Mouse (Mus musculus): ENCODE measurements around the gene Syt9. TPM values are rescaled to one million over a fixed set of nuclear protein-coding genes. Genes with fewer than 3 reads are reported as not detected.

Gene Syt9
- polyA plus RNA-seq (2011; ENCODE audit: insufficient read depth, insufficient read length, low read depth, missing spikeins): 20.6 and 22.3 TPM in 2 replicates

GRCm38 (mm10) chr7:107370232-107371125 lies at the start of gene Syt9:
TSS of gene Syt9 (plus strand) at chr7:107370728.
- no peak for TF ChIP-seq CTCF (IDR thresholded peaks at IDR 0.05; ENCODE audit: low read depth, low read length)
- no peak for TF ChIP-seq EP300 (IDR thresholded peaks at IDR 0.05; ENCODE audit: insufficient read depth, low read depth, low read length)
- peak; percentile 26 for TF ChIP-seq POLR2A (IDR thresholded peaks at IDR 0.05; ENCODE audit: insufficient read depth, low read length)
- H3K36me3 ChIP-seq (ENCODE audit: control insufficient read depth, insufficient read depth, low read length, poor library complexity, severe bottlenecking): no peaks in the 10 kb centered on the region
- H3K9ac ChIP-seq (ENCODE audit: low read depth, poor library complexity, severe bottlenecking): peak within 1 kb of the TSS; percentile 94
- H3K27ac ChIP-seq (ENCODE audit: insufficient read depth, low read length): no peak within 1 kb of the TSS; the same call in 1 of the 2 replicates
- H3K4me1 ChIP-seq (ENCODE audit: control insufficient read depth, insufficient read depth, low read length): no peaks in the 10 kb centered on the region
- H3K27me3 ChIP-seq (ENCODE audit: control insufficient read depth, insufficient read depth, low read length, poor library complexity, severe bottlenecking): no peaks in the 10 kb centered on the region
- H3K9me3 ChIP-seq (replicated peaks; ENCODE audit: control insufficient read depth, insufficient read depth, low read length, poor library complexity, severe bottlenecking): no peaks in the 10 kb centered on the region
- H3K4me3 ChIP-seq (ENCODE audit: low read depth, low read length): peak within 1 kb of the TSS; percentile 98

DNA sequence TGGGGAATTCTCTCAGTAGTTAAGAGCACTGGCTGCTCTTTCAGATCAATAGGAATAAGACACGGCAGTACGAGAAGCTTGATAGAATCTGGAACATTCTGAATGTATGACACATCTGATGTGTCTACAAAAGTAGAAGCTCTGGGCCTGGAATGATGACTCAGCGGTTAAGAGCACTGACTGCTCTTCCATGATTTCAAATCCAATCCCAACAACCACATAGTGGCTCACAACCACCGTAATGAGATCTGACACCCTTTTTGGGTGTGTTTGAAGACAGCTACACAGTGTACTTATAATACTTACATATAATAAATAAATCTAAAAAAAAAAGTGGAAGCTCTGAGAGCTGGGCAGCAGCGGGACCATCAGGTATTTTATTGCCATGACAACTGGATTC lies 31.5 kb upstream of the Syt9 start:
- H3K9ac ChIP-seq (ENCODE audit: low read depth, poor library complexity, severe bottlenecking): no peak overlapping the region
- no peak overlapping the region for H3K4me3 ChIP-seq (ENCODE audit: low read depth, low read length)
- H3K36me3 ChIP-seq (ENCODE audit: control insufficient read depth, insufficient read depth, low read length, poor library complexity, severe bottlenecking): peaks cover 5% of the 10 kb centered on the region
- H3K27me3 ChIP-seq (ENCODE audit: control insufficient read depth, insufficient read depth, low read length, poor library complexity, severe bottlenecking): no peaks in the 10 kb centered on the region
- H3K27ac ChIP-seq (ENCODE audit: insufficient read depth, low read length): peak overlapping the region; percentile 99
- peaks cover 1% of the 10 kb centered on the region for H3K4me1 ChIP-seq (ENCODE audit: control insufficient read depth, insufficient read depth, low read length)
- TF ChIP-seq CTCF (IDR thresholded peaks at IDR 0.05; ENCODE audit: low read depth, low read length) (no peak), EP300 (IDR thresholded peaks at IDR 0.05; ENCODE audit: insufficient read depth, low read depth, low read length) (no peak), POLR2A (IDR thresholded peaks at IDR 0.05; ENCODE audit: insufficient read depth, low read length) (no peak)
- H3K9me3 ChIP-seq (replicated peaks; ENCODE audit: control insufficient read depth, insufficient read depth, low read length, poor library complexity, severe bottlenecking): peaks cover 41% of the 10 kb centered on the region

GRCm38 (mm10) chr7:107339560-107340057 lies 30.9 kb upstream of the Syt9 start:
- Histone ChIP-seq H3K27ac (ENCODE audit: insufficient read depth, low read length) (peak overlapping the region; percentile 99), H3K36me3 (ENCODE audit: control insufficient read depth, insufficient read depth, low read length, poor library complexity, severe bottlenecking) (peaks cover 5% of the 10 kb centered on the region), H3K9me3 (replicated peaks; ENCODE audit: control insufficient read depth, insufficient read depth, low read length, poor library complexity, severe bottlenecking) (peaks cover 41% of the 10 kb centered on the region), H3K27me3 (ENCODE audit: control insufficient read depth, insufficient read depth, low read length, poor library complexity, severe bottlenecking) (no peaks in the 10 kb centered on the region), H3K4me1 (ENCODE audit: control insufficient read depth, insufficient read depth, low read length) (peaks cover 1% of the 10 kb centered on the region), H3K4me3 (ENCODE audit: low read depth, low read length) (no peak overlapping the region), H3K9ac (ENCODE audit: low read depth, poor library complexity, severe bottlenecking) (no peak overlapping the region)
- TF ChIP-seq POLR2A (IDR thresholded peaks at IDR 0.05; ENCODE audit: insufficient read depth, low read length): no peak
- TF ChIP-seq EP300 (IDR thresholded peaks at IDR 0.05; ENCODE audit: insufficient read depth, low read depth, low read length): peak; percentile 98

DNA sequence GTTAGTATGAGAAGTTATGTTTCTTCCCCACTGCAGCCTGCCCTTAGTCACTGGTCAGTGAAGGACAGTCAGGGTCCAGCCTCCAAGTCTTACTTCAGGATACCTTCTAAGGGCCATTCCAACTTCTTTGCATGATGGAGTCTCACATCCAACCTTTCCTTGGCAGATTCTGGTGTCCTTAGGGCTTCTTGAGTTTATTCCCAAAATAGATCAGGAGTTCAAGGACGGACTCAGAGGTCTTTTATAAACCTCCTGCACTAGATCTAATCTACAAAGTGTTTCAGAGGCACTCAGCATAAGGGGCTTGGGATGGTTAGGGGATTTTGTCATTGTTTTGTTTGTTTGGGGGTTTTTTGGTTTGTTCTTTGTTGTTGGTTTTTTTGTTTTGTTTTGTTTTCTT lies 30.3 kb upstream of the Syt9 start:
- Histone ChIP-seq H3K9ac (ENCODE audit: low read depth, poor library complexity, severe bottlenecking) (no peak overlapping the region), H3K27ac (ENCODE audit: insufficient read depth, low read length) (peak overlapping the region; percentile 99), H3K27me3 (ENCODE audit: control insufficient read depth, insufficient read depth, low read length, poor library complexity, severe bottlenecking) (no peaks in the 10 kb centered on the region), H3K9me3 (replicated peaks; ENCODE audit: control insufficient read depth, insufficient read depth, low read length, poor library complexity, severe bottlenecking) (peaks cover 35% of the 10 kb centered on the region), H3K4me1 (ENCODE audit: control insufficient read depth, insufficient read depth, low read length) (peaks cover 1% of the 10 kb centered on the region), H3K36me3 (ENCODE audit: control insufficient read depth, insufficient read depth, low read length, poor library complexity, severe bottlenecking) (peaks cover 5% of the 10 kb centered on the region), H3K4me3 (ENCODE audit: low read depth, low read length) (no peak overlapping the region)
- TF ChIP-seq POLR2A (IDR thresholded peaks at IDR 0.05; ENCODE audit: insufficient read depth, low read length) (no peak), EP300 (IDR thresholded peaks at IDR 0.05; ENCODE audit: insufficient read depth, low read depth, low read length) (no peak), CTCF (IDR thresholded peaks at IDR 0.05; ENCODE audit: low read depth, low read length) (no peak)

DNA sequence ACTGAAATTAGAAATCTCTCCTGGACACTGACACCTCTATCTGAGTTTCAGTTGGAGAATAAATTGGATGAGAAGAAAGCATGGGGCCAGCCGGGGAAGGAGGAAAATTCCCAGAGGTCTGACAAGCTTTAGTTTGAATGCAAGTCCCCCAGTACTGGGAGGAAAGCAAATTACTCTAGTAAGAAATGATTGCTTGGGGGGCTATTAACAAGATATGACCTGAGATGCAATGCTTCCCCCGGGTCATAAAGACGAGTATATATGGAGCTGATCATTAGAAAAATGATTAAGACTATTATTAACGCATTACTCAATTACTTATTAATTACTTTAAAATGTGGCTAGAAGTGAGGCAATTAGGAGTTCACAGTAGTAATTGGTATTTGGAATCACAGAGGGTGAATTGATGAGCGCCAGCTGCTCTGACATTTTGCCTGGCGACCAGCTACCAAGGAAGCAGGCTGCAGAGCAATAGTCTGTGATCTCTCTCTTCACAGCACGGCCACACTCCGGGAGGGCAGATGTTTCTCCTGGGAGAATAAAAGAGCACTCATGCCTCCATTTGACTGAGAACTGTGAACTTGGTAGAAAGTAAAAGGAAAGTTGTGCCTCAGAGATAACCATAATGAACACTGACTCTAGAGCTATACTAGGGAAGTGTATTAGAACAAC lies 28.9 kb upstream of the Syt9 start:
- peaks cover 25% of the 10 kb centered on the region for H3K9me3 ChIP-seq (replicated peaks; ENCODE audit: control insufficient read depth, insufficient read depth, low read length, poor library complexity, severe bottlenecking)

More for the DNA sequence above, 28.9 kb upstream of the Syt9 start:
- Histone ChIP-seq H3K27me3 (ENCODE audit: control insufficient read depth, insufficient read depth, low read length, poor library complexity, severe bottlenecking) (no peaks in the 10 kb centered on the region), H3K9ac (ENCODE audit: low read depth, poor library complexity, severe bottlenecking) (no peak overlapping the region), H3K4me3 (ENCODE audit: low read depth, low read length) (no peak overlapping the region), H3K27ac (ENCODE audit: insufficient read depth, low read length) (peak overlapping the region; percentile 86), H3K36me3 (ENCODE audit: control insufficient read depth, insufficient read depth, low read length, poor library complexity, severe bottlenecking) (peaks cover 4% of the 10 kb centered on the region), H3K4me1 (ENCODE audit: control insufficient read depth, insufficient read depth, low read length) (peaks cover 1% of the 10 kb centered on the region)
- TF ChIP-seq POLR2A (IDR thresholded peaks at IDR 0.05; ENCODE audit: insufficient read depth, low read length): no peak
- no peak for TF ChIP-seq EP300 (IDR thresholded peaks at IDR 0.05; ENCODE audit: insufficient read depth, low read depth, low read length)
- TF ChIP-seq CTCF (IDR thresholded peaks at IDR 0.05; ENCODE audit: low read depth, low read length): no peak

Measured in ES-Bruce4 (cell line).